Mouse (Mus musculus): Measurements from ENCODE around the gene Efhd2.

Gene Efhd2

DNA sequence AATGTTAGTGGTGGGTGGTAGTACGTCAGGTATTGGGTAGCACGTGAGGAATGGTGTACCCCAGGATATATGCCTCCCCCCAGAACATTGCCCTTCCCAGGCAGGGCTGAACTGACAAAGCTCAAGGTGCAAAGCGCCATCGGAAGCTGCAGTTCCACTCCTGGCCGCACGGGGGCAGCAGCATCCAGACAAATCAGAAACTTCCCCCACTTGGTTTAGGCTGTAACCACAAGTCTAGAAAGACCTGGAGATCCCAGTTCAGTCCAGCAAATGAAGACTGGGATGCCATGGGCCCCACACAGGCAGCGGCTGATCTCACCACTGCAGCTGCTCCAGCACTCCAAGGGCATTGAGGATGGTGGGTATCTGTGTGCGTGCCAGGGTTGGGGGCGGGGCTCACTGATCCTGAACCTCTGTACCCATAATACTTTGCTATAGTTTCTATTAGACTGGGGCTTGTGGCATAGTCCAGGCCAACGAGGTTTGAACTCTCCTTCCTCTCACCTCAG is 17.2 kb downstream of the Efhd2 start:
- DNase-seq, result peak; percentile 72

DNA sequence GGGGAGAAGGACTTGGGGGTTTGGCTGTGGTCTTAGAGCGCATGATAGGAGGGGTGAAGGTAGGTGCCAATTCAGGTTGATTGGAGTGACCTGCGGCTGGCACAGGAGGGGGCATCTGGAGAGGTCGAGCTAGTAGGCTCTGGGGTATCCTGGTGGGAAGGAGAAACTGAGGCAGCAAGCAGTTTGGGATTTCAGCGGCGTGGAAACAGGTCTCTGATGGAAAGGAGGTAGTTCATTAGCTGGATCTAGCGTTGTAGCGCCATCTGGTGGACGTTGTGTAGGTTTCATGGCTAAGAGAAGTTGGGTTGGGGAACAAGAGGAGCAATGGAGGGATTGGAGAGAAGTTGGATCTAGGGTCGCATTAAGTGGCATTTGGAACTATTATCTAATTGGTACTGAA is 21.3 kb downstream of the Efhd2 start:
- no peak for DNase-seq

DNA sequence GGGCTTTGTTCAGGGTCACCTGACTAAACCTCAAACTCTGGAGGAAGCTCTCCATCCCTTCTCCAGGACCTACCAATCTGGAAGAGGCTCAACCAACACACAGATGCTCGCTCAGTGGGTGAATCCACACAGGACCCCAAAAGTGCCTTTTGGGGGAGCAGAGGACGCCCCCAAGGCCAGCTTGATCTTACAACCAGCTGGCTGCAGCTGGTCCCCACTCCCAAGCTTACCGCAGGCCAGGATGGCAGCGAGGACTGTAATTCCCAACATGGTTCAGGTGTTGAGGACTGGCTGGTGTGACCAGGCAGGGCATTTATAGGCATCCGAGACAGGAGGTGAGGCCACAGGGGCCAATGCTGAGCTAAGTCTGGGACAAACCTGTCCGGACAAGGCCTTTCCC is 28.7 kb downstream of the Efhd2 start, which contains the start of gene Ctrc:
Ctrc (minus strand) TSS at position 361 of the 400 bp plus-strand sequence.
- no peak for DNase-seq

DNA sequence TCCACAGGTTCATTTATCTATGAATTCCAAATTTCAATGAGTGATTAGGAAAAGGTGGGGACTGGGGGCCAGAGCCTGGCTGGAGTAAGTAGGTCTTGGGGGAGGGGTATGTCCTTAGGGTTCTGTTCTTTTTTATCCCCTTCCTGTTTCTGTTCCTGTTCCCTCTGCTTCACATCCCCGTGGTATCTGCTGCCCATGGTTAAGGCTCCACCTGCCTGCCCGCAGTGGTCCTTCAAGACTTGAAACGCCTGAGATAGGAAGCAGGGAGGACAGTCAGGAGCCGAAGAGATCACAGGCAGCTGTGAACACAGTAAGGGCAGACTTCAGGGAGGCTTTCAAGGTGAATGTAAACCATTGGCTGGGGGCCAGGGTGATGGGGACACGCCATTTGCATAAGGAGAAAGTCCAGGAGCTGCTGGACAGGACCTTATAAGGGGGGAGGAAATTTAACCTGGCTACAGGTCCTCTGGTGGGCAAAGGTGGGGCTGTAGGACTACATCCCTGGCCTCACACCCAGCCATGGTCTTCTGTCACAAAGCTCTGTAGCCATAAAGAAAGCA is 40.1 kb downstream of the Efhd2 start:
- no peak for DNase-seq

DNA sequence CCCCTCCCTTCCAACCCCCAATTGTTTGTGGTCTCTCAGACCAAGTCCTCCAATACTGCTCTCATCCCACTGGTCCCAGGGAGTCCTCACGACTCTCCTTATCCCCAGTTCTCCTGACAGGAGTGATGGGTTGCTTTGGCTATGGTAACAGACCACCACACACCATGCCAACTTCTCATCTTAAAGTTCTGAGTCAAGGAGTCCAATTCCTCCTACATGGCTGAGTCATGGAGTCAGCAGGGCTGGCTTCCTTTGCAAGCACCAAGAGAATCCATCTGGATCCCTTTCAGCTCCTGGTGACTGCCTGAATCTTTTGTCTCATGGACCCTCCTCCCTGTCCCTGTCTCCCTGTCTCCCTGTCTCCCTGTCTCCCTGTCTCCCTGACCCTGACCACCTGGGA is 40.8 kb downstream of the Efhd2 start:
- no peak for DNase-seq

DNA sequence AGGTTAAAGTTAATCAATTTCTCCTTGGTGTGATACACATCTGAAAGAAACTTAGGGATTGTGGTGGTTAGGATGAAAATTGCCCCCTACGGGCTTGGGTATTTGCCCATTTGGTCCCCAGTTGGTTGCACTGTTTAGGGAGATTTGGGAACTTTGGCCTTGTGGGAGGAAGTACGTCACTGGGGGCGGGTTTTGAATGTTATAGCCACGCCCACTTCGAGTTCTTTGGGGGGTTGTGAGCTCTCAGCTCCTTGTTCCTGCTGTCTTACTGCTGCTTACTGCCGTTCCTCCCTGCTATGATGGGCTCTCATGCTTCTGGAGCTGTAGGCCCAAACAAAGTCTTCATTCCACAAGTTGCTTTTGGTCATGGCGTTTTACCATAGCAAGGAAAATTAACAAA is 43.4 kb downstream of the Efhd2 start:
- DNase-seq, result no peak

DNA sequence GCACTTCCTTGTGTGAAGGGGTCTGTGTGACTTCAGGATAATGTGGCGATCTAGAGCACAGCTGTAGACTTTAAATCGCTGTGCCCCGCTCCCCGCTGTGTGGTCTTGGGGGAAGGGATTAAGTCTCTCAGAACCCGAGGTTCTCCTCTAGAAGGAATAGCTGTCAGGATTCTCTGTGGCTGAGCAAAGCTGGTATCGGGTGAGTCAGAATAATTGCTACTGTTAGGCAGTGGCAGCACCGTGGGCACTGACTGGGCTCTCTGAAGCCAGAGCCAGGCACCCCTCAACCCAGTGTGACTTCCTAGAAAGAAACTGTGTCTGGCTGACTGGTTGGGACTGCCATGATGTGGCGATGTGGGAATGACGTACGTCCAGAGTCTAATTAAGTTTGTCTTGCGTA is 44.3 kb downstream of the Efhd2 start:
- no peak for DNase-seq

DNA sequence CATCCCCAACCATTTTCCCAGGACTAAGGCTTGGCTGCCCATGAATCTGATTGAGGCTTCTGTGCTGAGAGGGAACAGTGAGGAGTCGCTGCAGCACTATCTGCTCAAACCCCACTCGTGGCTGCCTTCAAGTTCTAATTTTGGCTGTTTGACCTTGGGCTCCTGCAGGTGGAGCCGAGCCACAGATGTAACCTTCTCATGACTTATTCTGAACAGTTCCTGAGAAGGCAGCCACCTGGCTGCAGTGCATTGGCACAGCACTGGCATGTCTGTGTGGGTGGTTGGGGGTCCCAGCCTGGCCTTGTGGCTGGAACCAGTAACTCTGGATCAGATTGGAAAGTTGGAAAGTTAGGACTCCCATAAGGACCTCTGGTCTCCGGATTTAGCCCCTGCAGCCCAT is 46.5 kb downstream of the Efhd2 start:
- DNase-seq, result no peak

DNA sequence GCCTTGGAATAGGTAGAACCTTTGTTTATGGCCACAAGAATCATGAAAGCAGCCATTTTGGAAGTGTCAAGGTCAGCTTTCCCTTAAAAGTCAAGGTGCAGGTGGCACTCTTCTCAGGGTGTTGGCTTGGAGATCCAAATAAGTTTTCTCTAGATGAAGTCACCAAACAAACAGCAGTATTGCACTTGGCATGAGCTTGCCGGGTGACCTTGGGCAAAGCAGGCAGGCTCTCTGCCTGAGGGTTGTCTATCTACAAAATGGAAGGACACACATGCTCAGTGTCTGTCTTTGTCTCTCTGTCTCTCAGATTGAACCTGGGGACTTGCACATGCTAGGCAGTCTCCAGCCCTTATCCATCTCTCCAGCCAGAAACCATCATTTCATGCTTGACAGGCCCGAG is 47.3 kb downstream of the Efhd2 start:
- no peak for DNase-seq

DNA sequence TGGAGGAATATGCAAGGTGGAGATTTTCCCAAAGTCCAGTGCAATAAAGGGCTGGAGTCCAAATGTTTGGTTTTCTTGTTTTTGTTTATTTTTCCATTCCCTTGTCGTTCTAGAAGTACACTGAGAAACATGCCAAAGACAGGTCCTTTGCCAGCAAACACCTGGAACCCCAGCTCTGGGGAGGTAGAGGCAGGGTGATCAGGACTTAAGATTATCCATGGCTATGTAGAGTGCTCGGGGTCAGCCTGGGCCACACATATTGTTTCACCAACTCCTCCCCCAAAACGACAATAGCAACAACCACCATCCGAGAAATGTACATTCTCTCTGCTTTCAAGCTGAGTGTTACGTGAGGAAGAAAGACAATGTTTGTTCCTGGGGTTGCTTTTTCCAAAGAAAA is 48.7 kb downstream of the Efhd2 start, which contains the start of gene Cela2a:
Cela2a (minus strand) TSS at position 101 of the 400 bp plus-strand sequence.
- DNase-seq, result no peak

DNA sequence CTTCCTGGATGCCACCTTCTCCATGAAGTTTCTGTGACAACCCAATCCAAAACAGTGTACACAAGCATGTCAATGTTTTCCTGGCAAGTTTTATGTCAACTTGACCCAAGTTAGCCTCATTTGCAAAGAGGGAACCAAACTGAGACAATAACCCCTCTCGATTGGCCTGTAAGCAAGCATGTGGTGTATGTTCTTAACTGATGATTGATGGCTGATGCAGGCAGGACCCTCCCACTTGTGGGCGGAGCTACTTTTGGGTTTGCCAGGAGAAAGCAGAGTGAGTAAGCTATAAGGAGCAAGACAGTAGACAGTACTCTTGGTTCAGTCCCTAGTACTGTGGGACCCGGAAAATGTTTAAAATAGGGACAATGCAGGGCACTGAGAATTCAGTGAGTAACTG is 51.7 kb downstream of the Efhd2 start:
- no peak for DNase-seq

DNA sequence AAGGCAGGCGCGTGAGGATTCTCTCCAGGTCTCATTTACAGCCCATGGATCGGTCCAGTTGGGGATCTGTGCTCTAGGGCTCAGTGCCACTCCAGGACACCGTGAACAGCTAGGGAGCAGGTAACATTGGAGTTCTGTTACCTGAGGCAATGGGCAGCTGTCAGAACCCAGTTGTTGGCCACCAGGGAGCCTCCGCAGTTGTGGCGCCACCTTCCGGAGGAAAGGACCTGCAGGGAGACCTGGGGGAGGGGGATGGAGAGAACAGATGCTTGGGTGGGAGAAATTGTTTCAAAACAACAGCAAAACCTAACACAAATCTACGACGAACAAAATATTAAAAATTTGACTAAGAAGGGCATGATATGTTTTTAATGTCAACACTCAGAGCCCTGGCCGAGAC is 52.6 kb downstream of the Efhd2 start:
- no peak for DNase-seq

DNA sequence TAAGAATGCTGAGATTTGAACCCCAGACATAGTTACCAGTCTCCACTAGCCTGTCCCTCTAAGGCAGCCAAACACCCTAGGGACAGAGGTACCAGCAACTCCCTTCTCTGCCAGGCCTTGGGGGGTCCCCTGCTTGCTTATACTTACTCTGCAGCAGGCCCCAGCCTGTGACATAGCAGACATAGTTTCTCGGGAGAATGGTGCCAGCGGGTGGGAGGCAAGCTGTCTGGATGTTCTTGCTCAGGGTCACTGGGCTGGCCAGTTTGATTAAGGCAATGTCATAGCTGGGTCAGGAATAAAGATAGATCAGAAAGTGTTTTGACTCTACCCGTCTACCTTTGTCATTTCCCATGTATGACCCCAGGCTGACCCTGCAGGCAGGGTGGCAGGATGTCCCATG is 53.5 kb downstream of the Efhd2 start:
- no peak for DNase-seq

DNA sequence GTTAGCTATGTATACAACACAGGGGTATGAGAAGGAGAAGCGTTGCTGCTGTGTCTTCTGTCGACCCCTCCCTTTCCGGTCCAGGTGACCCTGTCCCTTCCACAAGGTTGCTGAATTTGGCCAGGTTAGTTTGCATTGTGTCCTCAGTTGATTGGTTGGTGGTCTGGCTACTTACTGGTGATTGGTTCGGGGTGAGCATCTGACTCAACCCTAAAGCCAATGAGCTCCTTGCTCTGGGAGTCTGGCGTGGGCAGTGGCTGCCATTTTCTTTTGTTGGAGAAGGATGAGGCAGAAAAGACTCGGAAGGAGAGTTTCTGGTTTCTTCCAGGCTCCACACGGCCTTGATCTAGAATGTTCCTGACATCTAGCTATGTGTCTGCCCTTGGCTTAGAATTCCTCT is 55.4 kb downstream of the Efhd2 start:
- DNase-seq, result no peak

DNA sequence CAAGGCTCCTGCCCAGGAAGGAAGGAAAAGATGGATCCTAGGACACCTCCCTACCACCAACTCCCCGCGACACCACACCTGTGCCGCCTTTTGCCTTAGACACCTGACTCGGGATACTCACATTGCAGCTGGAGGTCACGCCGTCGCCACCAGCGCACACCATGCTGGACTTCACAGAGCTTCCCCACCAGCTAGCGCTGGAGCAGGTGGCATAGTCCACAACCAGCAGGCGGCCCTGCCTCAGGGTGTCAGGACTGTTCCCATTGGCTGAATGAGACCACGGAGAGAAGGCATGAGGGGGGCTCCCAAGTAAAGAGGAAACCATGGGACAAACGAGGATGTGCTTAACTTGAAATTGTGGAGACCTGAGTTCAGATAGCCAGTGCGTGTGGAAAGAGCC is 55.9 kb downstream of the Efhd2 start:
- no peak for DNase-seq

DNA sequence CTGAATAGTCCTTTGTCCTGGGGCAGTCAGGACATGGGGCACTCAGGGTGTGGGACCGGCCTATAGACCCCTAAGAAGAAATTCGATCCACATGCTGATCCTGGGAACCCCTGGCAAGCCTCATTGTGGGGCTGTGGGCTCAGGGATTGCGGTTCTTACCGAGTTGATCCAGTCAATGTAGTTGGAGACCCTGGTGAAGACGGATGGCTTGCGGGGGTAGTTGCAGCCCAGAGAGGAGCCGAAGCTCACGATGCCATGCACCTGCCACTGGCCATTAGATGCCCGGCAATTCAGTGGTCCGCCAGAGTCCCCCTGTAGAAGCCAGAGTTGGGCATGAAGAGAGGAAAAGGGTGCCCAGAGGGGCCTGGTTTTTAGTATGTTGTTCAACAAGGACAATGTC is 57.0 kb downstream of the Efhd2 start:
- no peak for DNase-seq

DNA sequence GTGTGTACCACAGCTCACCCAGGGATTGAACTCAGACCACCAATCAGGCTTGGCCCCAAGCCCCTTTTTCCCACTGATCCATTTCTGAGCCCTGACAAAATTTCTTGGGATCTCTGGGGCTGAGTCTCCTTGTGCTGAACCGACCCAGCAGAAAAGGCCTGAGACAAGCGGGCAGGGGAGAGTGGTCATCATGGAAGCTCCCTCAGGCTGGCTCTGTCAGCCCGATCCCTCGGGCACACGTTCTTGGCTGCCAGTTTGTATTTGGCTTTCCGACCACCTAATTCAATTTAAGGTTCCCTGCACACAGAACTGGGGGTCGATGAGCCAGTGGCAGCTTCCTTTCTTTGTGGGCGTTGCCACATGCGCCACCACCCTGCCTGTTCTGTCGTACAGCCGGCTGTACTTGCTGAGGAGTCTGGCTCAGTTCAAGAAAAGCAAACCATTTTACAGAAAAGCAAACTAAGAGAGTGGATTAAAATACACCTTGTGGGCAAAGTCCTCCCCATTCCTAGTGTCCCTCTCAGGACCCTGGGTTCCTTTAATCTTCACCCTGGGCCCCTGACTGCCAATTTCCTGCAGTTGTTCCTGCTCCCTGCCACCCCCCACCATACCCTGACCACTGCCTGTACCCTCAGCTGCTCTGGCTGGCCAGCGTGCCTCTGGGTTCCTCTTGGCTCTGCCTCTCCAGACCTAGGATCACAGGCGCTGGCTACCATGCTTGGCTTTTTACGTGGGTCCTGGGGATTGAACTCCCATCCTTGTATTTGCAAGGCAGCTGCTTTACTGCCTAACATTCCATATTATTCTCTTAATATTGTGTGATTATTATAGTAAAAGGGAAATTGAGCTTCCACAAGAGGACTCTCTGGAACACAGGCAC is 57.7 kb downstream of the Efhd2 start:
- no peak for DNase-seq

DNA sequence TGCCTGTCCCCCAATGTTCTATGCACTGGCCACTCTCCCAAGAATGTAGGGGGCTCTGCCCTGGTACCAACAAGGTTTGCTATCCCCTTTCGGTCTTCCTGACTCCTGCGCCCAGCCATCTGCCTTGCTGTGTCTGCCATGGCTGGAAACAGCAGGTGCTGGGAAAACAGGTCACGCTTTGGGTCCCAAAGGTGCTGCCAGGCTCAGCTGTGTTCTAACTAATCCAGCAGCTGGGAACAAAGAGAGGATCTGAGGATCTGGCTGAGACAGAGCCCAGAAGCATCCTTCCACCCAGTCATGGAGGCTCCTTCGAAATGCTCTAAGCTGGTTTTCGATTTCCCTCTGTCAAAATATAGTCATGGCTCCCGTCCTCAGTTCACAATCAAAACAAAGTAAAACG is 58.5 kb downstream of the Efhd2 start:
- no peak for DNase-seq

DNA sequence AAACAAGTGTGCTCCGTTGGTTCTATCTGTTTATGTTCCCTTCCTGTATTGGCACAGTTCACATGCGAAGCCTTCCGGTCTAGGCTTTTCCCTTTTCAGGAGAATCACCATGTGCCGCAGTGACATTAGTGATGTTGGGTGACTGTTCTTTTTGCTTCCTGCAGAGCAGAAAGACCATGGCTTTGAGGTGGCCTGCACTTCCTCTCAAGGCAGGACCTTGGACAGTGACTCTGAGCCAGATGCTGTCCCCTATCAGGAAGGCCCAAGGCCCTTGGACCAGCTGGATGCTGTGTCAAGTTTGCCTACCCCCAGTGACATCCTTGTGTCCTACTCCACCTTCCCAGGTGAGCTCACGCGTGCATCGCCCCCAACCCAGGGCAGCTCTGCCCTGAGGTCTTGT is 63.3 kb downstream of the Efhd2 start:
- DNase-seq, result no peak

DNA sequence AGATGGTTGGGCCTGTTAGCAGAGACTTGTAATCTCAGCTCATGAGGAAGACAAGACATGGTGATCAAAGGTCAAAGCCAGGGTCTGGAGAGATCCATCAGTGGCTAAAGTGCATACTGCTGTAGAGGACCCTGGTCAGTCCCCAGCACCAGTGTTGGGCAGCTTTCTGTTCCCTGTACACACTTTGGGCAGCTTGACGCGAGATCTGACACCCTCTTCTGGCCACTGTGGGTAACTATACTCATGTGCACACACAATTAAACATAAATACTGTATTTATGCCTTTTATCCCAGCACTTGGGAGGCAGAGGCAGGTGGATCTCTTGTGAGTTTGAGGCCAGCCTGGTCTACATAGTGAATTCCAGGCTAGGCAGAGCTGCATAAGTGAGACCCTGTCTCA is 63.7 kb downstream of the Efhd2 start:
- no peak for DNase-seq

DNA sequence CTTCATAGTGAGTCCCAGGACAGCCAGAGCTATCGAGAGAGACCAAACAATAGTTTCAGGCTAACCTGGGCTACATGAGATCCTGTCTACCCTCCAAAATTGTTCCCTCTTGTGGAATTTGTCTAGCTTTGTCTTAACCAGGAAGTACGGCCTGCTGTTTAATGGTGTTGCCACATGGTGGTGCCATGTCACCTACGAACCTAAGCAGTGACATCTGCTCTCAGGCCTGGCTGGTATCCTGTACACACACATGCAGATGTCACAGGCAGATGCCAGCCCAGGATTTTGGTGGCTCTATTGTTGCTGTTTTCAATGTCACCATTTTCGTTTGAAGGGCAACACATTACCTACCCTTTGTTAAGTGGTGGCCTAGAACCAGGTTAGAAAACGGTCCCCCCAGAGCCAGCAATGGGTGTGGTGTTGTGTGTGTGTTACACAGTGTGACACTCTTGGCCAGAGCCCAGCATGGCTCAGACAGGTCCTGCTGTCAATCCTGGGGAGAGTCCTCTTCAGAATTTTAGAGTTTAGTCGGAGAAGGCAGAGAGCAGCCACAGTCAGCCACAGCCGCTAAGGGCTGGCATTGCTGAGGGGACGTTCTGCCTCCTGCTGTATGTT is 64.8 kb downstream of the Efhd2 start:
- no peak for DNase-seq

All from cerebellum, adult 11 months (tissue).